Mouse (Mus musculus): ENCODE results near the gene Rab40c. TPM values are rescaled to one million over a fixed set of nuclear protein-coding genes. Genes with fewer than 3 reads are reported as not detected.

Gene Rab40c
- polyA plus RNA-seq, 1 experiment from 2014 or later: 29.4 TPM

- no peaks in the 10 kb centered on the region for H3K27me3 ChIP-seq (ENCODE audit: control insufficient read depth, insufficient read depth, low read length)
- DNase-seq (no peak), ATAC-seq (ENCODE audit: low FRiP score, low TSS enrichment) (no peak)
- WGBS: 94% methylated on average over 32 of the region's 32 CpGs
- peaks cover 42% of the 10 kb centered on the region for H3K4me1 ChIP-seq (ENCODE audit: control insufficient read depth, insufficient read depth, low read length)
- H3K9me3 ChIP-seq (ENCODE audit: control insufficient read depth, low read length): no peaks in the 10 kb centered on the region
- H3K36me3 ChIP-seq (ENCODE audit: control insufficient read depth, insufficient read depth, low read length): peaks cover 33% of the 10 kb centered on the region
- H3K9ac ChIP-seq (replicated peaks; ENCODE audit: low read length): no peak overlapping the region
- 0 out of 2 replicates have a peak overlapping the region, but pooled peaks have one; percentile 1 for H3K4me3 ChIP-seq (replicated peaks; ENCODE audit: low read depth, low read length)
- H3K4me2 ChIP-seq (ENCODE audit: low read length): no peak overlapping the region
- no peak overlapping the region for H3K27ac ChIP-seq (replicated peaks; ENCODE audit: low read depth, low read length)
These were observed 41.6 kb downstream of the Rab40c start for GRCm38 (mm10) chr17:25877741-25878610.

GRCm38 (mm10) chr17:25877025-25877424 lies 42.5 kb downstream of the Rab40c start:
- peak overlapping the region; percentile 97; the same call in 1 of the 2 replicates for H3K4me2 ChIP-seq (ENCODE audit: low read length)
- ATAC-seq (ENCODE audit: low FRiP score, low TSS enrichment): no peak
- WGBS: 95% methylated on average over 3 of the region's 3 CpGs

GRCm38 (mm10) chr17:25876347-25876915 lies 43.1 kb downstream of the Rab40c start:
- peak overlapping the region; percentile 75 for H3K4me3 ChIP-seq (replicated peaks; ENCODE audit: low read depth, low read length)
- 56% methylated on average over 10 of the region's 10 CpGs for WGBS
- peaks cover 21% of the 10 kb centered on the region for H3K36me3 ChIP-seq (ENCODE audit: control insufficient read depth, insufficient read depth, low read length)
- H3K9ac ChIP-seq (replicated peaks; ENCODE audit: low read length): peak overlapping the region; percentile 80
- H3K27me3 ChIP-seq (ENCODE audit: control insufficient read depth, insufficient read depth, low read length): no peaks in the 10 kb centered on the region
- H3K4me1 ChIP-seq (ENCODE audit: control insufficient read depth, insufficient read depth, low read length): peaks cover 36% of the 10 kb centered on the region
- no peaks in the 10 kb centered on the region for H3K9me3 ChIP-seq (ENCODE audit: control insufficient read depth, low read length)
- peak overlapping the region; percentile 94; the same call in 1 of the 2 replicates for H3K27ac ChIP-seq (replicated peaks; ENCODE audit: low read depth, low read length)
- no peak for DNase-seq
- peak overlapping the region; percentile 97 for H3K4me2 ChIP-seq (ENCODE audit: low read length)
- ATAC-seq (ENCODE audit: low FRiP score, low TSS enrichment): no peak

More at GRCm38 (mm10) chr17:25877025-25877424, 42.5 kb downstream of the Rab40c start:
- Histone ChIP-seq H3K27me3 (ENCODE audit: control insufficient read depth, insufficient read depth, low read length) (no peaks in the 10 kb centered on the region), H3K9ac (replicated peaks; ENCODE audit: low read length) (no peak overlapping the region), H3K9me3 (ENCODE audit: control insufficient read depth, low read length) (no peaks in the 10 kb centered on the region), H3K4me3 (replicated peaks; ENCODE audit: low read depth, low read length) (no peak overlapping the region), H3K27ac (replicated peaks; ENCODE audit: low read depth, low read length) (no peak overlapping the region), H3K36me3 (ENCODE audit: control insufficient read depth, insufficient read depth, low read length) (peaks cover 25% of the 10 kb centered on the region), H3K4me1 (ENCODE audit: control insufficient read depth, insufficient read depth, low read length) (peaks cover 38% of the 10 kb centered on the region)
- DNase-seq: no peak

GRCm38 (mm10) chr17:25875171-25876136 lies 44.1 kb downstream of the Rab40c start:
- ATAC-seq (ENCODE audit: low FRiP score, low TSS enrichment): peak; percentile 89
- under 1% methylated on average over 59 of the region's 59 CpGs for WGBS
- peaks cover 21% of the 10 kb centered on the region for H3K36me3 ChIP-seq (ENCODE audit: control insufficient read depth, insufficient read depth, low read length)
- peaks cover 29% of the 10 kb centered on the region for H3K4me1 ChIP-seq (ENCODE audit: control insufficient read depth, insufficient read depth, low read length)
- H3K27me3 ChIP-seq (ENCODE audit: control insufficient read depth, insufficient read depth, low read length): no peaks in the 10 kb centered on the region
- H3K4me2 ChIP-seq (ENCODE audit: low read length): peak overlapping the region; percentile 97
- H3K4me3 ChIP-seq (replicated peaks; ENCODE audit: low read depth, low read length): peak overlapping the region; percentile 75
- peak; percentile 94 for DNase-seq
- no peaks in the 10 kb centered on the region for H3K9me3 ChIP-seq (ENCODE audit: control insufficient read depth, low read length)
- H3K27ac ChIP-seq (replicated peaks; ENCODE audit: low read depth, low read length): peak overlapping the region; percentile 94
- H3K9ac ChIP-seq (replicated peaks; ENCODE audit: low read length): peak overlapping the region; percentile 80

- peaks cover 23% of the 10 kb centered on the region for H3K4me1 ChIP-seq (ENCODE audit: control insufficient read depth, insufficient read depth, low read length)
- ATAC-seq (ENCODE audit: low FRiP score, low TSS enrichment): peak; percentile 79
- under 1% methylated on average over 25 of the region's 25 CpGs for WGBS
- DNase-seq: peak; percentile 97
- H3K4me2 ChIP-seq (ENCODE audit: low read length): peak within 1 kb of the TSS; percentile 97
- no peaks in the 10 kb centered on the region for H3K9me3 ChIP-seq (ENCODE audit: control insufficient read depth, low read length)
- H3K9ac ChIP-seq (replicated peaks; ENCODE audit: low read length): peak within 1 kb of the TSS; percentile 80
- peaks cover 17% of the 10 kb centered on the region for H3K36me3 ChIP-seq (ENCODE audit: control insufficient read depth, insufficient read depth, low read length)
- peak within 1 kb of the TSS; percentile 94 for H3K27ac ChIP-seq (replicated peaks; ENCODE audit: low read depth, low read length)
- H3K27me3 ChIP-seq (ENCODE audit: control insufficient read depth, insufficient read depth, low read length): no peaks in the 10 kb centered on the region
- H3K4me3 ChIP-seq (replicated peaks; ENCODE audit: low read depth, low read length): peak within 1 kb of the TSS; percentile 75
These were observed 44.8 kb downstream of the Rab40c start, which contains the start of gene Mettl26 for GRCm38 (mm10) chr17:25874721-25875170. Mettl26 (plus strand) TSS chr17:25875074.

GRCm38 (mm10) chr17:25874148-25874720 lies 45.3 kb downstream of the Rab40c start:
- Histone ChIP-seq H3K36me3 (ENCODE audit: control insufficient read depth, insufficient read depth, low read length) (peaks cover 16% of the 10 kb centered on the region), H3K4me3 (replicated peaks; ENCODE audit: low read depth, low read length) (peak overlapping the region; percentile 75), H3K27me3 (ENCODE audit: control insufficient read depth, insufficient read depth, low read length) (no peaks in the 10 kb centered on the region), H3K27ac (replicated peaks; ENCODE audit: low read depth, low read length) (peak overlapping the region; percentile 94), H3K9me3 (ENCODE audit: control insufficient read depth, low read length) (no peaks in the 10 kb centered on the region), H3K4me2 (ENCODE audit: low read length) (peak overlapping the region; percentile 97), H3K4me1 (ENCODE audit: control insufficient read depth, insufficient read depth, low read length) (peaks cover 22% of the 10 kb centered on the region), H3K9ac (replicated peaks; ENCODE audit: low read length) (peak overlapping the region; percentile 48)
- ATAC-seq (ENCODE audit: low FRiP score, low TSS enrichment) (no peak), DNase-seq (no peak)
- 6% methylated on average over 14 of the region's 14 CpGs for WGBS

GRCm38 (mm10) chr17:25873405-25874147 lies 46.0 kb downstream of the Rab40c start:
- Histone ChIP-seq H3K36me3 (ENCODE audit: control insufficient read depth, insufficient read depth, low read length) (peaks cover 10% of the 10 kb centered on the region), H3K9me3 (ENCODE audit: control insufficient read depth, low read length) (no peaks in the 10 kb centered on the region), H3K27me3 (ENCODE audit: control insufficient read depth, insufficient read depth, low read length) (no peaks in the 10 kb centered on the region), H3K4me1 (ENCODE audit: control insufficient read depth, insufficient read depth, low read length) (peaks cover 22% of the 10 kb centered on the region), H3K27ac (replicated peaks; ENCODE audit: low read depth, low read length) (peak overlapping the region; percentile 94), H3K9ac (replicated peaks; ENCODE audit: low read length) (peak overlapping the region; percentile 48; the same call in 1 of the 2 replicates), H3K4me3 (replicated peaks; ENCODE audit: low read depth, low read length) (peak overlapping the region; percentile 75), H3K4me2 (ENCODE audit: low read length) (peak overlapping the region; percentile 97)
- no peak for DNase-seq
- 81% methylated on average over 11 of the region's 11 CpGs for WGBS
- ATAC-seq (ENCODE audit: low FRiP score, low TSS enrichment): no peak

Data from midbrain, embryonic 14.5 days (tissue).